Mouse (Mus musculus): ENCODE data around the gene Fam129a.
"Not testable (repeated sequence)": the region's sequence is repeated elsewhere in the genome, so short reads cannot be mapped to it uniquely, and the experiment has no call there.

Gene Fam129a

DNA sequence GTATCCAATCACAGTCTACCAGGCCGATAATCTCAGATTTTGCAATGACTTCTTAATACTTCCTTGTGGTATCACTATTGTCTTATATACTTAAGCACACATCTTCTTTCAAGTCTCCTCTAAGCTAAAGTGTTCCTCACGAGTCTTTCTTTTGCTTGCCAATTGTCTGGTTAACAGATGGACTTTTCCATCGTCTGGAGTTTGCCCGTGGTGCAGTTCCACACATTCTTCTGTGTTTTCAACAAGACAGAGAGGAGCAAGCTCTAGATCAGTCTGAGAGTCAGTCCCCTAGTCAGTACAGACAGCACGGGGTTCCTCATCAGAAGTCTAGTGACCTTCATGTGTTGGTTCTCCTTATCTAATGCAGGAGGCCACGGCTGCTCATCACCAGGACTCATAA lies 10.5 kb downstream of the Fam129a start:
- in situ Hi-C loops (cut with MboI; ENCODE audit: low pct_unique_long_range_greater_than_20kb in 1 of 2, low sequenced_read_pairs in 2 of 2, unreplicated experiment in 1 of 2), result no loop called here

DNA sequence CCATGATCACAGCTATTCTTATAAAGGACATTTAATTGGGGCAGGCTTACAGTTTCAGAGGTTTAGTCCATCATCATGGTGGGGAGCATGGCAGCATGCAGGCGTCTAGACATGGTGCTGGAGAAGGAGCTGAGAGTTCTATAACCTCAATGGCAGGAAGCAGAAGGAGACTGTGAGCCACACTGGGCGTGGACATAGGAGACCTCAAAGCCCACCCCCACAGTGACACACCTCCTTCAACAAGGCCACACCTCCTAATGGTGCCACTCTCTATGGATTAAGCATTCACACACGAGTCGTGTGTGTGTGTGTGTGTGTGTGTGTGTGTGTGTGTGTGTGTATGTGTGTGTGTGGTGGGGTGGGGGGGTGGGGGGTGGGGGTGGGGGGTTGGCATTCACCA lies 11.0 kb downstream of the Fam129a start:
- in situ Hi-C loops (cut with MboI; ENCODE audit: low pct_unique_long_range_greater_than_20kb in 1 of 2, low sequenced_read_pairs in 2 of 2, unreplicated experiment in 1 of 2), result no loop called here

DNA sequence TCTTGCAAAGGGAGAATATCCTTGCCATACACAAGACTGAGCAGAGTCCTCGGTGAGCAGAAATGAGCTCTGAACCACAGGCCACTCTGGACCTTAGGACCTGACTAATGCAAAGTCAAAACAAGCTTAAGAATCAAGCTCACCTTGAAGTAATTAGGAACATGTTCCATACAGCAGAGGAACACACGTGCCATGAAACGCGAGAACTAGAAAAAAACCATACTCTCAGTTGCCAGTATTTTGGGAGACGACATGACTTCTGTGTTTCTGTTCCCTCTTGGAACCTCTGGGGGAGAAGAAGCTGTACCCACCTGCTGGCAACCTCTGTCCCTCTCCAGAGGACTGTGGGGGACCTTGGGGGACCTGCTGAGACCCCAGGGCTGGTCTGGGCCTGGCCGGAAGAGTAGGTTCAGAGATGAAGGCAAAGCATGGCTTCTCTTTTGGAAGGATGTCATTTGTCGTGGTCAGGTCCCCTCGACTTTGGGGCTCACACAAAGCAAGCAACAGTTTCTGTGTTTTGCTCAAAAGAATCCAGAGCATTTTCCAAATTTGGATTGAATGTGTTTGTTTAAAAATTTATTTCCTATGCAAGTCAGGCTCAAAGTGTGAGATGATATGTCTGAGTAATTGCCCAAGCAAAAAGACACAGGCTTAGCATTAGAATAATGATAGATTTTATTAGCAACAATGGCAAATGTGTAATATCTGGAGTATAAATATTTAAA lies 12.6 kb downstream of the Fam129a start:
- in situ Hi-C loops (cut with MboI; ENCODE audit: low pct_unique_long_range_greater_than_20kb in 1 of 2, low sequenced_read_pairs in 2 of 2, unreplicated experiment in 1 of 2), result no loop called here

- in situ Hi-C loops (cut with MboI; ENCODE audit: low pct_unique_long_range_greater_than_20kb in 1 of 2, low sequenced_read_pairs in 2 of 2, unreplicated experiment in 1 of 2), result no loop called here
Measured at GRCm38 (mm10) chr1:151584182-151584471, 13.1 kb downstream of the Fam129a start.

DNA sequence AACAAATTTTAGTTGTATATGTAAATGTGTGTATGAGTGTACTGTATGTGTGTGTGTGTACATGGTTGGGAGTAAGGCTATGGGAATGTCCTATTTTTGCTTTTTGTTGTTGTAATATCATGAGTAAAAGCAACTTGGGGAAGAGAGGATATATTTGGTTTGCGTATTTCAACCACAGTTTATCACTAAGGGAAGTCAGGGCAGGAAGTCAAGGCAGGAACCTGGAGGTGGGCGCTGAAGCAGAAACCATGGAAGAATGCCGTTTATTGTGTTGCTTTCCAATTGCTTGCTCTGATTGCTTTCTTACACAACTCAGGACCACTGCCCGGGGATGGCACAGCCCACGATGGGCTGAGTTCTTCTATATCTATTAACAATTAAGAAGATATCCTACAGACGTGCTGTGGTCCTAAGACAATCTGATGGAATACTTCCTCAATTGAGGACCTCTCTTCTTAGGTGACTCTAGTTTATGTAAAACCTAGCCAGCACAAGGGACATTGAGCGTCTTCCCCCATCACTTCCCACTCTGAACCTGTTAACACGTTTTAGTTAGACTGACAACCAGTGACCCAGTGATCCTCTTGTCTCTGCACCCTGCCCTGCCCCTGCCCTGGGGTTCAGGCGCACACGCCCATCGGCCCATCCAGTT lies 13.7 kb downstream of the Fam129a start:
- in situ Hi-C loops (cut with MboI; ENCODE audit: low pct_unique_long_range_greater_than_20kb in 1 of 2, low sequenced_read_pairs in 2 of 2, unreplicated experiment in 1 of 2), result no loop called here

DNA sequence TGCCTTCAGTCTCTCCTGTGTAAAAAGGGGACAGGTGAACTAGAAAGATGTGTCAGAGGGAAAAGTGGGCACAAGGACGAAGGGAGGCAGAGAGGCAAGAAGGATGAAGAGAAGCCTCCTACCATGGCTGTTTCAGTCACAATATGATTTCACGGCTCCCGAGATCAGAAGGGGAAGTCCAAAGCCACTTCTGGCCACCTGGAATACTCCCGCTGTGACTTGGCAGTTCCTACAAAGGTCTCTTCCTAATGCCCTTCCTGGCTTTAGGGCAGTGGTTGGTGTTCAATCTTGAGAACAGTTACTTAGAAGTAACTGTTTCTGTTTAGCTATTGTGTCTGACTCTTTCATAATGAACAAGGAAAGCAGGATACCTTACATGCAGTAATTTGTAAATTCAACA lies 14.7 kb downstream of the Fam129a start:
- in situ Hi-C loops (cut with MboI; ENCODE audit: low pct_unique_long_range_greater_than_20kb in 1 of 2, low sequenced_read_pairs in 2 of 2, unreplicated experiment in 1 of 2), result no loop called here

- in situ Hi-C loops (cut with MboI; ENCODE audit: low pct_unique_long_range_greater_than_20kb in 1 of 2, low sequenced_read_pairs in 2 of 2, unreplicated experiment in 1 of 2), result no loop called here
Measured at GRCm38 (mm10) chr1:151592085-151593017, 21.4 kb downstream of the Fam129a start.

GRCm38 (mm10) chr1:151594906-151595305 lies 23.9 kb downstream of the Fam129a start:
- in situ Hi-C loops (cut with MboI; ENCODE audit: low pct_unique_long_range_greater_than_20kb in 1 of 2, low sequenced_read_pairs in 2 of 2, unreplicated experiment in 1 of 2), result no loop called here

DNA sequence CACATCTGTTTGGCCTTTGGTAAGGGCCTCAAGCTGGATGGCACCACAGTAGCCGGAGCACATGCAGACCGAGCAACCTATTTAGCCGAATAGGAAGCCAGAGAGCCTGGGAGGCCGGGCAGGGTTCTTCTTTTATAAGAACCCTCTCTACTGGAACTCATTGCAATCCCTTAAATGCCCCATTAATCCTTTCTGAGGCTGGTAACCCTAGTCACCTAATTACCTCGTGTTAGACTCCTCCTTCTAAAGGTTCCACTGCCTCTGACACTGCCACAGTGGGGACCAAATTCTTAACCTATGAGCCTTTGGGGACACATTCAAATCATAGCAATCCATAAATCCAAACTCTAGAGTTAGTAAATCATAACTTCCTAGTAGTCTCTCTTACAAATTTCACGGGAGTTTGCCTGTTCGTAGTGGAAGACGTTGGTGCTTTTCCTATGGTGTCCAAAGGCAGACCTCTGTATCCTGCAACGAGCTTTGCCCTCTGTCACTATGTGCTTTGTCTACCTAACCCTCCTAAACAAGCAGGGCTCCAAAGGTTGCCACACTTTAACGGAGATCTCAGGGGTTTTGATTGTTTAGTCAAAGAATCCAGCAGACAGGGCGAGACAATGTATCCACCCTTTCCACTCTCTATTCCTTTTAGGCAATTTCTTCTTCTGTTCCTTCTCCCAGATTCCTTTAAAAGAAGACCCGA lies 24.8 kb downstream of the Fam129a start:
- in situ Hi-C loops (cut with MboI; ENCODE audit: low pct_unique_long_range_greater_than_20kb in 1 of 2, low sequenced_read_pairs in 2 of 2, unreplicated experiment in 1 of 2), result no loop called here

DNA sequence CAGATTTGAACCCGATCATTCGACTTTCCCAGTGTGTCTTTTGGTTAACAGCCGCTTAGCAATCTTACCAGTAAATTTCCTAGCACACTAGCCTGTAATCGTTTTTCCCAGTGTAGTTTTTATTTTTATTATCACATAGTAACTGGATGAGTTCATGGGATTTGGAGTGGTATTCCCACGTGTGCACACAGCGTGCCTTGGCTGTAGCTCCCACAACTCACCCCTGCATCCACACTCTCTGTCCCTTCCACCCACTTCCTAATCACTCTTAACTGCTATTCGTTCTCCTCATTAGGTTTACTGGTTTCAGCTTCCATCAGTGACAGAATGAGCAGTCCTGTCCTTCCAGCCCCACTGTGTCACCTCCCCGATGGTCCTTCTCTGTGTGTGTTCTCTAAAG lies 25.6 kb downstream of the Fam129a start:
- in situ Hi-C loops (cut with MboI; ENCODE audit: low pct_unique_long_range_greater_than_20kb in 1 of 2, low sequenced_read_pairs in 2 of 2, unreplicated experiment in 1 of 2), result no loop called here

DNA sequence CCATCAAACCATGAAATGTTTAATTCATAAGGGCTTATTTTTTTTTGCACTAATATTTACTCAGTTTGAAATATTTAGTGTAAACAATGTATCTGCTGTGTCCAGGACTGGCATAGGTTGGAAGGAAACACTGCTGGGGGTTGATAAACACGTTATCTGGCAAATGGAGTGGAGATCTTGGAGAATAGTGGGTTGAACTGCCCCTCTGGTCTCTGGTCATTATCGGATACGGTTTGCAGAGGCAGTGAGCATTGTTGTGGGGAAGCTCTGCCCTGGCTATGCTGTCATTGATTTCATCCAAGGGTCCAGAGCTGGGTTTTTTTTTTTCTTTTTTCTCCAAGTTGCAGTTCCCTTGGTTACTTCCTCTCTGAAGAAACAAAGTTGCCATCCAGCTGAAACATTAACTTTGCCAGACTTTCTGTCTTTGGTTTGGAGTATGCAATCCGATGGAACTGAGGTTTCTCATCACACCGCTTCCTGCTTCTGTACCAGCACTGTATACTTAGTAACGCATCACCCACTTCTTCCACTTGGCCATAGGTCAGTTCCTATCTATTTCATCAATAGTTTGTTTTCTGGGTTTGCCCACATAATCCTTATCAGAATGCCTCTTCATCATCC lies 26.8 kb downstream of the Fam129a start:
- in situ Hi-C loops (cut with MboI; ENCODE audit: low pct_unique_long_range_greater_than_20kb in 1 of 2, low sequenced_read_pairs in 2 of 2, unreplicated experiment in 1 of 2), result no loop called here

DNA sequence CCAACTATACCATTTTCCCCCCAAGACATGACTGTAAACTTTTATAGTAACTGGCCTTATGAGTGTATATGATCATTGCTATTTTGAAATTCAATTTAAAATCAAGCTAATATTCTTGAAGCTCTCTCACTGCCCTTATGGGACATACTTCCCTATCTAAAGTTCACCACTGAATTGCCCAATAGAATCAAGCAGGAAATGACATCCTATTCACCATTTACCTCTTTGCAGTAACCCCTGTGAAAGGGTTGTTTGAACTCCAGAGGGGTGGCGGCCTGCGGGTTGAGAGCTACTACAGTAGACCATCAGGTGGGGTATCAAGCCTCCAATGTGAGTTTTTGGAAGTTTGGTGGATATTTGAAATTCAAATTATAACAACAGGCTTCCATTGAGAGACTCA lies 27.9 kb downstream of the Fam129a start:
- in situ Hi-C loops (cut with MboI; ENCODE audit: low pct_unique_long_range_greater_than_20kb in 1 of 2, low sequenced_read_pairs in 2 of 2, unreplicated experiment in 1 of 2), result no loop called here

- in situ Hi-C loops (cut with MboI; ENCODE audit: low pct_unique_long_range_greater_than_20kb in 1 of 2, low sequenced_read_pairs in 2 of 2, unreplicated experiment in 1 of 2), result no loop called here
Measured at GRCm38 (mm10) chr1:151604328-151604727, 33.3 kb downstream of the Fam129a start.

DNA sequence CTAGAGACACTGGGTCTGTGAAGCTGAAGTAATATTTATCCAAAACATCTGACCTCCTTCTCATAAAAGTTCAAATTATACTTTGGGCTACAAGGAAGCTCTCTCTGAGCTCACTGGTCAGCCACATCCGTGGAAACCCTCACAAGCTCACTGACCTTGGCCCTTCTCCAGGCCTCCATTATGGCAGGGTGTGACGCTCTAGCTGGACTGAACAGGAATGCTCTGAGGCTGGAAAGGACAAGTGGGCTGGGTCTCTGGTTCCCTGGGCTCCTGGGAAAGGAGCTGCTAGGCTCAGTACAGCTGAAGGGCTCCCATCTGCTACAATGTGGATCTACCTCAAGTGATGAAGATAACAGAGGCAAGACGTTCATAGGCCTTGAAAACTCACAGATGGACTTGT lies 37.0 kb downstream of the Fam129a start:
- in situ Hi-C loops (cut with MboI; ENCODE audit: low pct_unique_long_range_greater_than_20kb in 1 of 2, low sequenced_read_pairs in 2 of 2, unreplicated experiment in 1 of 2), result not testable (repeated sequence)

GRCm38 (mm10) chr1:151610621-151611020 lies 39.6 kb downstream of the Fam129a start:
- in situ Hi-C loops (cut with MboI; ENCODE audit: low pct_unique_long_range_greater_than_20kb in 1 of 2, low sequenced_read_pairs in 2 of 2, unreplicated experiment in 1 of 2), result no loop called here

DNA sequence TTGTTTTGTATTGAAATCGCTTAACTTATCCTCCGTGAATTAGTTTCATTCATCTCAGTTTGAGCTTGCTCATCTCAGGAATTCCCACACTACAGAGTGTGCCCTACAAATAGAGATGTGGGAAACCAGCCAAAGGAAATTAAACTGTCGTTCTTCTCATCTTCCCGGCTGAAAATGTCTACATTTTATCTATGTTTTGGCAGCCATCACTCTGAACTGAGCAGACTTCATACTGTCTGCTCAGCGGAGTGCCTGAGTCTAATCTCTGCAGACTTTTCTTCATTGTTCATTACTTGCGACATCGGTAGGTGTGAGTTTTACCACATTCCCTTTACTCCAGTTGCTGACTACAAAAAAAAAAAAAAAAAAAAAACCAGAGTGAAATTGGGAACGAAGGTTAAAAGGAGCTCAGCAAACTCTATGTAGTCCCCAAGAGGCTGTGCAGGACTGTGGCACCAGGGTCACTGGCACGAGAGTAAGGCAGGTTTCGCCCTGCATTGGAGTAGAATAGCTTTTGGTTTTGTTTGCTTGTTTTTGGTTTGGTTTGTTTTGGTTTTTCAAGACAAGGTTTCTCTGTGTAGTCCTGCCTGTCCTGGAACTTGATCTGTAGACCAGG lies 43.4 kb downstream of the Fam129a start:
- in situ Hi-C loops (cut with MboI; ENCODE audit: low pct_unique_long_range_greater_than_20kb in 1 of 2, low sequenced_read_pairs in 2 of 2, unreplicated experiment in 1 of 2), result no loop called here

DNA sequence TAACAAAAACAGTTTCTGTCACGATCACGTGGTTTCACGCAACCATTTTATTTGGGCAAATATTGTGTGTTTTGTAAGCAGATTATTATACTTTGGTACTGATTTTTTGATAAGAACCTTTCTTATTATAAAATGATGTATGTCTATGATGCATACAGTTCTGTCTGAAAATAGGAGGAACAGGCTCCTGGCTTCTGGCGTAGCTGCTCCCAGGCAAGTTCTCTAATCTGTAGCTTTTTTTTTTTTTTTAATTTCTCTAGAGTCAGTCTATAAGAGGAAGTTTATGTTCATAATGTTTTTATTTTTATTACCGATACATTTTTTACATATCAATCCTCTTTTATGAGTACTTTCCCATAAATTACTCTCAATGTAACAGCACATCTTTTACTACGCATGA lies 44.6 kb downstream of the Fam129a start:
- in situ Hi-C loops (cut with MboI; ENCODE audit: low pct_unique_long_range_greater_than_20kb in 1 of 2, low sequenced_read_pairs in 2 of 2, unreplicated experiment in 1 of 2), result no loop called here

DNA sequence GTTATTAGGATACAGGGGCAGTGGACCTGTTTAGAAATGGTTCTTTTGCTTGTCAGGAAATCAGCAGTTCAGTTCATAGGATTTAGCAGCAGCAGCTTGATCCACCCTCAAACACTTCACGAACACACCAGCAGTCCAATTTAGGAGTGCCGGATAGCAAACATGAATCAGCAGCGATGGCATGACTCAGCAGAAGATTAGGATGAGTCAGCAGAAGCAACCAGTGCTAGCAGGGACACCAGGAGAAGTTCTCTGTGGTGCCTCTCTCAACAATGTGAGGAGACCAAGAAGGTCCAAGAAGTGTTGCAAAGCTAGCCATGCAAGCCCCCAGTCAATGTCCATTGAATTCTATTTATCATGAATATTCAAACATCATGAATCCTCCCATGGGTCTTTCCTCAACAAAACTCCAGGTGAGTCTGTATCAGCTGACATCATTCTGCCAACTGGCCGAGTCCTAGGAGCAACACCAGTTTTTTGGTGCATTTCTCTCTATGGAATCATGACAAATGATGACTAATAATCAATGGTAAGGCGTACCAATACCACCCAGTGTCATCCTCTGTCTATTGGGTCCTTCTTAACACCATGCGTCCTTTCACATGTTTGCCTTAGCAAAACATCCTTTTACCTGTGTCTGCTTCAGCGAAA lies 45.7 kb downstream of the Fam129a start:
- in situ Hi-C loops (cut with MboI; ENCODE audit: low pct_unique_long_range_greater_than_20kb in 1 of 2, low sequenced_read_pairs in 2 of 2, unreplicated experiment in 1 of 2), result no loop called here

Measured in mouse embryonic stem cell (cell line).